Mouse (Mus musculus) neural tube, embryonic 14.5 days (tissue): ENCODE measurements around the gene Clca3a2. TPM values are rescaled to one million over a fixed set of nuclear protein-coding genes. Genes with fewer than 3 reads are reported as not detected.
"Not testable (repeated sequence)": the region's sequence is repeated elsewhere in the genome, so short reads cannot be mapped to it uniquely, and the experiment has no call there.

Experiments
- ATAC-seq: fragments of 200-750 bp; cut with Nextera tagmentation; 2 replicates; pipeline ENCODE4 v1.8.0; 2017; ENCODE audit warnings: low read depth, mild to moderate bottlenecking, moderate TSS enrichment, moderate library complexity
- H3K27ac ChIP-seq: fragments of 300-500 bp; sonication (generic); 2 replicates; pipeline ENCODE4 v1.5.1; 2014; ENCODE audit warnings: low read depth, mild to moderate bottlenecking, control low read depth, low read length, moderate library complexity, mixed read lengths
- H3K27me3 ChIP-seq: fragments of 300-500 bp; sonication (generic); 2 replicates; pipeline ENCODE4 v1.6.1; 2014; ENCODE audit warnings: low read length; ENCODE audit not compliant: control insufficient read depth, insufficient read depth
- H3K36me3 ChIP-seq: fragments of 300-500 bp; sonication (generic); 2 replicates; pipeline ENCODE4 v1.6.1; 2014; ENCODE audit warnings: low read length, mixed read lengths; ENCODE audit not compliant: control insufficient read depth, insufficient read depth
- H3K4me1 ChIP-seq: fragments of 300-500 bp; sonication (generic); 2 replicates; pipeline ENCODE4 v1.6.1; 2014; ENCODE audit warnings: low read length; ENCODE audit not compliant: control insufficient read depth, insufficient read depth
- H3K4me2 ChIP-seq: fragments of 300-500 bp; sonication (generic); 2 replicates; pipeline ENCODE4 v1.6.1; 2014; ENCODE audit warnings: mild to moderate bottlenecking, low read depth, low read length, control low read depth
- H3K4me3 ChIP-seq: fragments of 300-500 bp; sonication (generic); 2 replicates; pipeline ENCODE4 v1.5.1; 2014; ENCODE audit warnings: low read depth, low read length, control low read depth, mixed read lengths
- H3K9ac ChIP-seq: fragments of 300-500 bp; sonication (generic); replicated peaks from 2 replicates; pipeline ENCODE4 v1.6.1; 2014; ENCODE audit warnings: low read depth, mild to moderate bottlenecking, control low read depth, low read length, mixed read lengths
- H3K9me3 ChIP-seq: fragments of 300-500 bp; sonication (generic); 2 replicates; pipeline ENCODE4 v1.6.1; 2016; ENCODE audit warnings: low read length; ENCODE audit not compliant: control insufficient read depth
- WGBS: fragments of 180-500 bp; shearing (Covaris S2); extraction: QIAGEN DNeasy Blood & Tissue Kit; methylation state at CpG from one replicate; pipeline ENCODE4 v1.1.7; 2014; 5-methylcytosine and 5-hydroxymethylcytosine counted together
- polyA plus RNA-seq: library from polyadenylated mRNA; unstranded; fragments of >200 nt; fragmentation: Nextera tagmentation; extraction: Ambion mirVana; gene quantifications from 2 replicates; pipeline ENCODE4 v1.2.1, GENCODE M21; 2014

Clca3a2 gene
- not detected in 2 replicates for polyA plus RNA-seq

DNA sequence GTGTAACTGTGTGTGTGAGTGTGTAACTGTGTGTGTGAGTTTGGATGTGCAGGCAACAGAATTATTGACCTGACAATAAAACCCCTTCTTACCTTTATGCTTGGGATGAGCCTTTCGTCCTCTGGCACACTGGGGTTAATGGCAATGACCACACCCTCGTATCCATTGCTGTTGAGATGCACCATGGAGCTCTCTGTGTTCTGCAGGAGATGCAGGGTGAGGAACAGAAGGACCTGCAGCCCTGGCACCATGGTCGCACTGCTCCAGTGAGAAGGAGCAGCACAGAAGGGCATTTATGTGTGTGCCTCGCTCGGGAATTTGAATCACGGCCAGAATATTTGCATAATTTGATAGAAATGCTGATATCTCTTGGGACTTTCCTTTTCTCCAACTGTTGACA lies at the start of gene Clca3a2:
Gene Clca3a2, minus strand, starts transcription at position 276 of the 400 bp plus-strand sequence.
- not testable (repeated sequence) for H3K4me3 ChIP-seq, ATAC-seq, H3K36me3 ChIP-seq, H3K4me1 ChIP-seq, H3K9me3 ChIP-seq, H3K4me2 ChIP-seq, H3K9ac ChIP-seq, H3K27me3 ChIP-seq, H3K27ac ChIP-seq
- 73% methylated on average over 6 of the region's 6 CpGs for WGBS

GRCm38 (mm10) chr3:144849584-144849983 lies 30.3 kb upstream of the Clca3a2 start:
- H3K9me3 ChIP-seq, result no peaks in the 10 kb centered on the region
- no peak overlapping the region for H3K4me3 ChIP-seq
- no peaks in the 10 kb centered on the region for H3K36me3 ChIP-seq
- H3K9ac ChIP-seq, result no peak overlapping the region
- no peak overlapping the region for H3K4me2 ChIP-seq
- no peak for ATAC-seq
- no peaks in the 10 kb centered on the region for H3K27me3 ChIP-seq
- H3K4me1 ChIP-seq, result no peaks in the 10 kb centered on the region
- 19% methylated on average over 4 of the region's 4 CpGs for WGBS
- no peak overlapping the region for H3K27ac ChIP-seq

GRCm38 (mm10) chr3:144849014-144849556 lies 29.8 kb upstream of the Clca3a2 start, which contains the start of gene Clca3b:
Clca3b (minus strand) TSS chr3:144849357.
- ATAC-seq, H3K4me1 ChIP-seq: not testable (repeated sequence)
- WGBS, result 84% methylated on average over 9 of the region's 9 CpGs

GRCm38 (mm10) chr3:144827257-144827656 lies 8.0 kb upstream of the Clca3a2 start:
- H3K27me3 ChIP-seq, result no peaks in the 10 kb centered on the region
- no peak overlapping the region for H3K4me2 ChIP-seq
- WGBS, result 88% methylated on average over 6 of the region's 6 CpGs
- no peak overlapping the region for H3K27ac ChIP-seq
- H3K4me1 ChIP-seq, result no peaks in the 10 kb centered on the region
- no peak for ATAC-seq
- H3K9me3 ChIP-seq, result no peaks in the 10 kb centered on the region
- no peak overlapping the region for H3K4me3 ChIP-seq
- H3K36me3 ChIP-seq, result no peaks in the 10 kb centered on the region
- H3K9ac ChIP-seq, result no peak overlapping the region

More at GRCm38 (mm10) chr3:144849014-144849556, 29.8 kb upstream of the Clca3a2 start, which contains the start of gene Clca3b:
- not testable (repeated sequence) for H3K4me3 ChIP-seq, H3K9me3 ChIP-seq, H3K27me3 ChIP-seq, H3K27ac ChIP-seq, H3K4me2 ChIP-seq, H3K36me3 ChIP-seq, H3K9ac ChIP-seq

- Histone ChIP-seq H3K9me3 (no peaks in the 10 kb centered on the region), H3K27ac (no peak overlapping the region), H3K27me3 (no peaks in the 10 kb centered on the region), H3K36me3 (no peaks in the 10 kb centered on the region), H3K4me1 (no peaks in the 10 kb centered on the region), H3K4me3 (no peak overlapping the region), H3K4me2 (no peak overlapping the region), H3K9ac (no peak overlapping the region)
- WGBS, result 18% methylated on average over 10 of the region's 10 CpGs
- peak; percentile 85; the same call in 1 of the 2 replicates for ATAC-seq
Observed at GRCm38 (mm10) chr3:144825151-144825550, 5.9 kb upstream of the Clca3a2 start.

- no peak for ATAC-seq
- H3K9ac ChIP-seq, result no peak overlapping the region
- WGBS, result 83% methylated on average over 5 of the region's 5 CpGs
- no peaks in the 10 kb centered on the region for H3K27me3 ChIP-seq
- no peak overlapping the region for H3K4me2 ChIP-seq
- no peak overlapping the region for H3K4me3 ChIP-seq
- H3K36me3 ChIP-seq, result no peaks in the 10 kb centered on the region
- no peaks in the 10 kb centered on the region for H3K4me1 ChIP-seq
- H3K27ac ChIP-seq, result no peak overlapping the region
- H3K9me3 ChIP-seq, result no peaks in the 10 kb centered on the region
Observed at GRCm38 (mm10) chr3:144823331-144823730, 4.0 kb upstream of the Clca3a2 start.

GRCm38 (mm10) chr3:144820632-144821031 lies 1.3 kb upstream of the Clca3a2 start:
- H3K4me1 ChIP-seq, result no peaks in the 10 kb centered on the region
- H3K9me3 ChIP-seq, result no peaks in the 10 kb centered on the region
- no peaks in the 10 kb centered on the region for H3K27me3 ChIP-seq
- no peak overlapping the region for H3K4me2 ChIP-seq
- 66% methylated on average over 1 of the region's 1 CpGs for WGBS
- no peak for ATAC-seq
- H3K4me3 ChIP-seq, result no peak overlapping the region
- no peak overlapping the region for H3K27ac ChIP-seq
- H3K9ac ChIP-seq, result no peak overlapping the region
- no peaks in the 10 kb centered on the region for H3K36me3 ChIP-seq

DNA sequence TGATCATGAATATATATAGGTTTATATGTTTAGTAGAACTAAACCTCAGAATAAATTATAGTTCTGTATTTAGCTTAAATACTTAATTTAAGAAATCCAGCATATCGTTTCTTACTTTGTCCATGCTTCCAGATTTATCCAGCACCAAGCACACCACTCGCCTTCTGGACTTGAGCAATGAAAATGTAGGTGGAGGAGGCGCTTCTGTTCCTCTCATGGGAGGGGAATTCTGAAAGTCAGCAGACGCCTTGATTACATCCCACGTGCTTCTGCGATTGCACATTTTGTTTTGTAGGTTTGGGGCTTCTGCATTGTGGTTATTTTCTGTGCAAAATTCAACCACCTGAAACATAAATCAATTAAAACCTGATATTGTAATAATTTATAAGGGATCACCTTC lies 6.0 kb downstream of the Clca3a2 start:
- H3K4me2 ChIP-seq, H3K27me3 ChIP-seq, H3K4me1 ChIP-seq, ATAC-seq, H3K9me3 ChIP-seq, H3K36me3 ChIP-seq, H3K4me3 ChIP-seq, H3K27ac ChIP-seq, H3K9ac ChIP-seq: not testable (repeated sequence)
- 89% methylated on average over 6 of the region's 6 CpGs for WGBS

DNA sequence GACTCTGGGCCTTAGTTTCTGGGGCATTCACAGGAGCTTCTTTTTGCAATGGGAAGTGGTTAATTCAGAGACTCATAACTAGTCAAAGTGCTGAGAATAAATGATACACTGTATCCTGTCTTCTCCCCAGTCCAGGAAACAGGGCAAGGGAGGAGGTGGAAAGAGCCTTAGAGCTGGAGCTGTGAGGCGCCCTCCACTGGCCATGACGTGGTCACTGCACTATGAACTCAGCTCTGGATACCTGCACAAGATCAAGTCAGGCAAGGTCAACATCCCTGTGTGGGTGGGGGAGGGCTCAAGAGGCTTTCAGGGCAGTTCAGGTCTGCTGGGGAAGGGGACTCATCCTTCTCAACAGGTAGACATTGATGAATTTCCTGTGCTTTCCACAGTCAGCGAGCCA lies 7.5 kb downstream of the Clca3a2 start:
- no peak overlapping the region for H3K9ac ChIP-seq
- H3K4me1 ChIP-seq, result no peaks in the 10 kb centered on the region
- no peaks in the 10 kb centered on the region for H3K9me3 ChIP-seq
- H3K4me3 ChIP-seq, result no peak overlapping the region
- no peak for ATAC-seq
- no peak overlapping the region for H3K4me2 ChIP-seq
- WGBS, result 35% methylated on average over 3 of the region's 3 CpGs
- no peaks in the 10 kb centered on the region for H3K36me3 ChIP-seq
- H3K27me3 ChIP-seq, result no peaks in the 10 kb centered on the region
- H3K27ac ChIP-seq, result no peak overlapping the region
